Mouse (Mus musculus): Measurements from ENCODE around the gene Naa80. TPM values are rescaled to one million over a fixed set of nuclear protein-coding genes. Genes with fewer than 3 reads are reported as not detected.
A peak's percentile ranks its signal among the peaks of the same experiment; 100 is the strongest.

The Naa80 gene
- total RNA-seq, 2 experiments from 2014 or later, result 17.4 to 18.0 TPM

GRCm38 (mm10) chr9:107593101-107593976, 14.7 kb downstream of the Naa80 start:
- DNase-seq (ENCODE audit: low spot score in 2 of 2), result no peak

- no peak for DNase-seq (ENCODE audit: low spot score in 2 of 2)
These were observed 15.8 kb downstream of the Naa80 start for GRCm38 (mm10) chr9:107594281-107595062.

GRCm38 (mm10) chr9:107596619-107597569, 18.2 kb downstream of the Naa80 start:
- no peak for DNase-seq (ENCODE audit: low spot score in 2 of 2)

GRCm38 (mm10) chr9:107598385-107598784, 19.7 kb downstream of the Naa80 start:
- DNase-seq (ENCODE audit: low spot score in 2 of 2), result no peak

GRCm38 (mm10) chr9:107599433-107599832, 20.7 kb downstream of the Naa80 start:
- no peak for DNase-seq (ENCODE audit: low spot score in 2 of 2)

- DNase-seq (ENCODE audit: low spot score in 2 of 2), result no peak
These were observed 21.2 kb downstream of the Naa80 start for GRCm38 (mm10) chr9:107599842-107600241.

- DNase-seq (ENCODE audit: low spot score in 2 of 2), result no peak
These were observed 22.1 kb downstream of the Naa80 start for GRCm38 (mm10) chr9:107600745-107601144.

- DNase-seq (ENCODE audit: low spot score in 2 of 2), result no peak
These were observed 22.6 kb downstream of the Naa80 start for GRCm38 (mm10) chr9:107601275-107601674.

GRCm38 (mm10) chr9:107602068-107602648, 23.5 kb downstream of the Naa80 start:
- DNase-seq (ENCODE audit: low spot score in 2 of 2), result peak; percentile 87 to 91

GRCm38 (mm10) chr9:107603251-107603650, 24.6 kb downstream of the Naa80 start:
- DNase-seq (ENCODE audit: low spot score in 2 of 2), result no peak

- DNase-seq (ENCODE audit: low spot score in 2 of 2), result no peak
These were observed 26.5 kb downstream of the Naa80 start for GRCm38 (mm10) chr9:107605041-107605661.

GRCm38 (mm10) chr9:107606591-107606990, 27.9 kb downstream of the Naa80 start:
- no peak for DNase-seq (ENCODE audit: low spot score in 2 of 2)

GRCm38 (mm10) chr9:107607036-107607435, 28.3 kb downstream of the Naa80 start:
- no peak for DNase-seq (ENCODE audit: low spot score in 2 of 2)

GRCm38 (mm10) chr9:107607653-107608245, 29.1 kb downstream of the Naa80 start:
- DNase-seq (ENCODE audit: low spot score in 2 of 2), result no peak

GRCm38 (mm10) chr9:107608741-107609432, 30.2 kb downstream of the Naa80 start, which contains the start of gene Sema3b:
Sema3b (minus strand) TSS chr9:107609229.
- no peak for DNase-seq (ENCODE audit: low spot score in 2 of 2)

- no peak for DNase-seq (ENCODE audit: low spot score in 2 of 2)
These were observed 30.7 kb downstream of the Naa80 start for GRCm38 (mm10) chr9:107609433-107609830.

- no peak for DNase-seq (ENCODE audit: low spot score in 2 of 2)
These were observed 32.9 kb downstream of the Naa80 start for GRCm38 (mm10) chr9:107611456-107612190.

- peak; percentile 95 to 98 for DNase-seq (ENCODE audit: low spot score in 2 of 2)
These were observed 33.7 kb downstream of the Naa80 start for GRCm38 (mm10) chr9:107612191-107612944.

Data from adrenal gland, postnatal 4 days (tissue).